Mouse (Mus musculus) lung, adult 10 weeks (tissue): ENCODE results near the gene Gm3727. TPM values are rescaled to one million over a fixed set of nuclear protein-coding genes. Genes with fewer than 3 reads are reported as not detected.

Source experiments
- polyA plus RNA-seq: library from polyadenylated mRNA; stranded (reverse); fragments of 350-450 nt; fragmentation: Illumina TruSeq; extraction: RNeasy Lipid Tissue Mini Kit (QIAGEN cat#74804); gene quantifications from one replicate; pipeline ENCODE4 v1.2.3, GENCODE M21; 2014; ENCODE audit warnings: low read depth, low replicate concordance; ENCODE audit not compliant: insufficient read depth

The Gm3727 gene
- not detected for polyA plus RNA-seq

GRCm38 (mm10) chr14:7264614-7265013 lies at the start of gene Gm3727:
Gene Gm3727, minus strand, starts transcription at chr14:7264714.

Other genes starting within 250 kb of the Gm3727 start
- gene Gm10406, start 237.3 kb downstream of the Gm3727 start, polyA plus RNA-seq: not detected
- not detected for gene Gm3685, start 219.7 kb downstream of the Gm3727 start, polyA plus RNA-seq
- not detected for gene Gm3696, start 164.1 kb downstream of the Gm3727 start, polyA plus RNA-seq
- not detected for gene Gm6676, start 139.3 kb downstream of the Gm3727 start, polyA plus RNA-seq
- 0.79 TPM for gene Gm3512, start 90.2 kb downstream of the Gm3727 start, polyA plus RNA-seq
- not detected for gene Gm16434, start 70.2 kb downstream of the Gm3727 start, polyA plus RNA-seq
- not detected for gene Gm3739, start 50.3 kb upstream of the Gm3727 start, polyA plus RNA-seq
- gene Gm5797, start 67.7 kb upstream of the Gm3727 start, polyA plus RNA-seq: not detected
- not detected for gene Gm8374, start 100.4 kb upstream of the Gm3727 start, polyA plus RNA-seq
- gene Gm3755, start 186.2 kb upstream of the Gm3727 start, polyA plus RNA-seq: not detected
- gene Gm3752, start 219.0 kb upstream of the Gm3727 start, polyA plus RNA-seq: not detected